Mouse (Mus musculus): Measurements from ENCODE around the gene Sprr2j-ps. TPM values are rescaled to one million over a fixed set of nuclear protein-coding genes. Genes with fewer than 3 reads are reported as not detected.

The Sprr2j-ps gene
- not detected in 2 replicates for polyA plus RNA-seq (2012; ENCODE audit: low replicate concordance)

GRCm38 (mm10) chr3:92417782-92418181 lies at the start of gene Sprr2j-ps:
Sprr2j-ps (plus strand) TSS chr3:92418082.

DNA sequence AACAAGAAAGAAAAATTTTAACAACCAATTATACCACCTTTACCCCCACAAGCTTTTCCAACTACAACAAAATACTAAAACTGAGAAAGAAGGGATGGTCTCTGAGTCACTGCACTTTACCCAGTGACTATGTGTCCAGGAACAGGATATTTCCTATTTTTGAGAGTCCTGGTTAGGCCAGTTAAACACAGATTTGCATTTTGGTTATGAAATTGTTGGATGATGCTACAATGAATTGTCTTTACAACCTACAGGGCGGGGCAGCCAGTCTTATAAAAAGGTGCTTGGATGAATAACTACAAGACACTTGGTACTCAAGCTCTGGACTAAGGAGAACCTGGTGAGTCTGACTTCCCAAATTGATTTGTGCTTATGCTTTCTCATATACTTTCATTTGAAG lies 32.5 kb upstream of the Sprr2j-ps start, which contains the start of gene Sprr2h:
TSS of gene Sprr2h (plus strand) at position 301 of the 400 bp plus-strand sequence.

GRCm38 (mm10) chr3:92407691-92408090 lies 10.2 kb upstream of the Sprr2j-ps start, which contains the start of gene Sprr2i:
Sprr2i (plus strand) TSS chr3:92407991.

DNA sequence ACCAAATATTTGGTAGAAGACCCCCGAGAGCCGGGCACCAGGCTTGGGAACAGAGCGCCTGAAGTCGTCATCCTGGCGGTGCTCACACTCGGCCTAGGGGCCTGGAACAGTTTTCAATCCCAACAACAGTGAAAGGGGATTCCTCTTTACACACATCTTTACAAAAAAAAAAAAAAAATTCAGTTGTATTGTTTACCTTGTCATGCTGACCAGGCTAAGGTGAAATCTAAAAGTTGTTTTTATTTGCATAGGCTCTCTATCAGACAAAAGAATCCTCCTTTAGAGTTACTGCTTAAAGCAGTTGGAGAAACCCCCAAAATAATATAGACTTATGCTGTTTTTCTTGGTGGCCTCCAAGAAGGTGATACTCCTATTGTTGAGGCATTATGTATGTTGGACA lies 11.4 kb downstream of the Sprr2j-ps start, which contains the start of gene Gm9774:
TSS of gene Gm9774 (minus strand) at position 101 of the 400 bp plus-strand sequence.

GRCm38 (mm10) chr3:92432282-92432681 lies 14.4 kb downstream of the Sprr2j-ps start, which contains the start of gene Sprr2k:
Sprr2k (plus strand) TSS chr3:92432582.

DNA sequence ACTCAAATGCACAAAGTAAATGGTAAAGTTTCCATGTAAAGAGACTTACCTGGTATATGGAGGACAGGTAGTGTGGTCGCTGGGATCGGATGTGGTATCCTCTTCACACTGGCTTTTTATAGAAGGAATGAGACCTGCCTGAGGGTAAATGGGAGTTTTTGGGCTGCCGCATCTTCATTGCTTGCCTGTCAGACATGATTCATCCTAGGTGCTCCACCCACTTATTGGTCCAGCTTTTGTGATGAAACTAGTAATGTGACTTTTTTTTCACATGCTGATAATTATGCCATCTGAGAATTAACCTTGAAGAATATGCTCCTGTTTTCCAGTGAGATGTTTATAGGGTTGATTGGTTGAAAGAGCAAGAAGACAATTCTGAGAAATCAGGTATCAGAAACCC lies 20.8 kb downstream of the Sprr2j-ps start, which contains the start of gene Sprr1b:
TSS of gene Sprr1b (minus strand) at position 101 of the 400 bp plus-strand sequence.

DNA sequence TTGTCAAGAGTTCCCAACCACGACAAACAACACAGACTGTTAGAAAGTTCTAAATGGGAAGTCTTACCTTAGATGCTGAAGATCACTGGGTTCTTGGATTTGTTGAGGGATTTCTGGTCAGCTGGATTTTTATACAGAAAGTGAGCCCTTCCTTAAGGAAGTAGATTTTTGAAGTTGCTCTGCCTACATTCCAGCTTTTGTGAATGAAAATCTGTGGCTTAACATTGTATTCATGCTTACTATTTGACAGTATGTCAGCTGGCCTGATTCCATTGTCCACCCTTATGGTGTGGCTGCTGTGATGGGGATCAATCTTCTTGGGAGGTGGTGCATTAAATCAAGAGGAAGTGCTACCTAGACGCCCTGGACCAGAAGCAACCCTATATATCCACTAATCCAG lies 40.7 kb downstream of the Sprr2j-ps start, which contains the start of gene Sprr3:
TSS of gene Sprr3 (minus strand) at position 101 of the 400 bp plus-strand sequence.

Other genes with a start within 250 kb of the Sprr2j-ps start
- not detected in 2 replicates for gene Sprr2a1, start 202.3 kb upstream of the Sprr2j-ps start, polyA plus RNA-seq (2012; ENCODE audit: low replicate concordance)
- not detected in 2 replicates for gene Sprr2a2, start 202.2 kb upstream of the Sprr2j-ps start, polyA plus RNA-seq (2012; ENCODE audit: low replicate concordance)
- gene Sprr2a3, start 132.7 kb upstream of the Sprr2j-ps start, polyA plus RNA-seq (2012; ENCODE audit: low replicate concordance) = not detected in 2 replicates
- not detected in 2 replicates for gene Sprr2b, start 101.5 kb upstream of the Sprr2j-ps start, polyA plus RNA-seq (2012; ENCODE audit: low replicate concordance)
- gene Sprr2d, start 78.9 kb upstream of the Sprr2j-ps start, polyA plus RNA-seq (2012; ENCODE audit: low replicate concordance) = not detected in 2 replicates
- not detected in 2 replicates for gene Sprr2e, start 65.9 kb upstream of the Sprr2j-ps start, polyA plus RNA-seq (2012; ENCODE audit: low replicate concordance)
- gene Sprr2f, start 52.9 kb upstream of the Sprr2j-ps start, polyA plus RNA-seq (2012; ENCODE audit: low replicate concordance) = not detected in 2 replicates
- gene Sprr2h, start 32.4 kb upstream of the Sprr2j-ps start, polyA plus RNA-seq (2012; ENCODE audit: low replicate concordance) = not detected in 2 replicates
- not detected in 2 replicates for gene Sprr2i, start 10.1 kb upstream of the Sprr2j-ps start, polyA plus RNA-seq (2012; ENCODE audit: low replicate concordance)
- 16.3 and 26.7 TPM in 2 replicates for gene Gm9774, start 11.3 kb downstream of the Sprr2j-ps start, polyA plus RNA-seq (2012; ENCODE audit: low replicate concordance)
- not detected in 2 replicates for gene Sprr2k, start 14.5 kb downstream of the Sprr2j-ps start, polyA plus RNA-seq (2012; ENCODE audit: low replicate concordance)
- not detected in 2 replicates for gene Sprr1b, start 20.7 kb downstream of the Sprr2j-ps start, polyA plus RNA-seq (2012; ENCODE audit: low replicate concordance)
- gene Sprr3, start 40.6 kb downstream of the Sprr2j-ps start, polyA plus RNA-seq (2012; ENCODE audit: low replicate concordance) = not detected in 2 replicates
- not detected in 2 replicates for gene Sprr1a, start 67.8 kb downstream of the Sprr2j-ps start, polyA plus RNA-seq (2012; ENCODE audit: low replicate concordance)
- not detected in 2 replicates for gene Sprr4, start 82.4 kb downstream of the Sprr2j-ps start, polyA plus RNA-seq (2012; ENCODE audit: low replicate concordance)
- not detected in 2 replicates for gene 2310046K23Rik, start 116.4 kb downstream of the Sprr2j-ps start, polyA plus RNA-seq (2012; ENCODE audit: low replicate concordance)
- not detected in 2 replicates for gene Ivl, start 155.7 kb downstream of the Sprr2j-ps start, polyA plus RNA-seq (2012; ENCODE audit: low replicate concordance)
- not detected in 2 replicates for gene Smcp, start 170.9 kb downstream of the Sprr2j-ps start, polyA plus RNA-seq (2012; ENCODE audit: low replicate concordance)
- gene 2210017I01Rik, start 189.4 kb downstream of the Sprr2j-ps start, polyA plus RNA-seq (2012; ENCODE audit: low replicate concordance) = not detected in 2 replicates
- gene Lce6a, start 203.6 kb downstream of the Sprr2j-ps start, polyA plus RNA-seq (2012; ENCODE audit: low replicate concordance) = not detected in 2 replicates
- not detected in 2 replicates for gene Lce1a1, start 230.2 kb downstream of the Sprr2j-ps start, polyA plus RNA-seq (2012; ENCODE audit: low replicate concordance)
- not detected in 2 replicates for gene Lce1b, start 238.8 kb downstream of the Sprr2j-ps start, polyA plus RNA-seq (2012; ENCODE audit: low replicate concordance)